Mouse (Mus musculus) liver, postnatal 0 days (tissue): ENCODE data around the gene Bcl6. TPM values are rescaled to one million over a fixed set of nuclear protein-coding genes. Genes with fewer than 3 reads are reported as not detected.
A peak's percentile ranks its signal among the peaks of the same experiment; 100 is the strongest.

ENCODE experiments used
- ATAC-seq: fragments of 200-750 bp; cut with Nextera tagmentation; 2 replicates; pipeline ENCODE4 v1.8.0; 2017; ENCODE audit warnings: mild to moderate bottlenecking, moderate library complexity
- DNase-seq: peaks from one replicate; pipeline ENCODE4 v3.0.0-alpha.2; 2016
- H3K27ac ChIP-seq: fragments of 300-500 bp; sonication (generic); 2 replicates; pipeline ENCODE4 v1.5.1; 2014; ENCODE audit warnings: antibody characterized with exemption, moderate library complexity, mild to moderate bottlenecking, low read depth
- H3K27me3 ChIP-seq: fragments of 300-500 bp; sonication (generic); 2 replicates; pipeline ENCODE4 v1.6.1; 2014; ENCODE audit warnings: low read length, control low read depth, mixed read lengths; ENCODE audit not compliant: insufficient read depth
- H3K36me3 ChIP-seq: fragments of 300-500 bp; sonication (generic); replicated peaks from 2 replicates; pipeline ENCODE4 v1.6.1; 2014; ENCODE audit warnings: mild to moderate bottlenecking, control low read depth, low read length, moderate library complexity, mixed read lengths; ENCODE audit not compliant: insufficient read depth
- H3K4me1 ChIP-seq: fragments of 300-500 bp; sonication (generic); 2 replicates; pipeline ENCODE4 v1.6.1; 2014; ENCODE audit warnings: antibody characterized with exemption, mild to moderate bottlenecking, control low read depth; ENCODE audit not compliant: insufficient read depth
- H3K4me2 ChIP-seq: fragments of 300-500 bp; sonication (generic); 2 replicates; pipeline ENCODE4 v1.6.1; 2014; ENCODE audit warnings: low read depth, mild to moderate bottlenecking, low read length, moderate library complexity, mixed read lengths
- H3K4me3 ChIP-seq: fragments of 300-500 bp; sonication (generic); 2 replicates; pipeline ENCODE4 v1.5.1; 2014; ENCODE audit warnings: low read depth, low read length
- H3K9ac ChIP-seq: fragments of 300-500 bp; sonication (generic); replicated peaks from 2 replicates; pipeline ENCODE4 v1.6.1; 2014; ENCODE audit warnings: mild to moderate bottlenecking, moderate library complexity
- H3K9me3 ChIP-seq: fragments of 300-500 bp; sonication (generic); 2 replicates; pipeline ENCODE4 v1.6.1; 2016; ENCODE audit warnings: mild to moderate bottlenecking, control low read depth, low read length, mixed read lengths
- CTCF ChIP-seq: sonication (generic); IDR thresholded peaks from 2 replicates; pipeline ENCODE4 v1.5.1; 2016; ENCODE audit warnings: antibody characterized with exemption, low read depth
- EP300 ChIP-seq: IDR thresholded peaks from 2 replicates; pipeline ENCODE4 v1.6.1; 2016; ENCODE audit warnings: antibody characterized with exemption, low read depth, mild to moderate bottlenecking
- WGBS: fragments of 180-500 bp; shearing (Covaris S2); extraction: QIAGEN DNeasy Blood & Tissue Kit; methylation state at CpG from one replicate; pipeline ENCODE4 v1.1.7; 2014; ENCODE audit not compliant: insufficient replicate concordance; 5-methylcytosine and 5-hydroxymethylcytosine counted together
- polyA plus RNA-seq: library from polyadenylated mRNA; unstranded; fragments of >200 nt; fragmentation: Nextera tagmentation; extraction: Ambion mirVana; gene quantifications from 2 replicates; pipeline ENCODE4 v1.2.1, GENCODE M21; 2015

Gene Bcl6
- 0.46 and 0.69 TPM in 2 replicates for polyA plus RNA-seq

- TF ChIP-seq EP300 (peak; percentile 86), CTCF (no peak)
Measured at GRCm38 (mm10) chr16:23988466-23989208, at the start of gene Bcl6, which contains the start of gene Gm37419. Bcl6 (minus strand) TSS chr16:23988852. Gm37419 (plus strand) TSS chr16:23988482.

GRCm38 (mm10) chr16:24036398-24036797 is 47.7 kb upstream of the Bcl6 start:
- H3K36me3 ChIP-seq: no peaks in the 10 kb centered on the region
- no peak overlapping the region for H3K27ac ChIP-seq
- no peak overlapping the region for H3K4me2 ChIP-seq
- WGBS: 84% methylated on average over 3 of the region's 3 CpGs
- H3K4me3 ChIP-seq: no peak overlapping the region
- H3K9me3 ChIP-seq: no peaks in the 10 kb centered on the region
- no peaks in the 10 kb centered on the region for H3K4me1 ChIP-seq
- no peak for ATAC-seq
- TF ChIP-seq EP300: no peak
- TF ChIP-seq CTCF: no peak
- H3K27me3 ChIP-seq: no peaks in the 10 kb centered on the region
- H3K9ac ChIP-seq: no peak overlapping the region
- no peak for DNase-seq

More at GRCm38 (mm10) chr16:23988466-23989208, at the start of gene Bcl6, which contains the start of gene Gm37419:
- no peaks in the 10 kb centered on the region for H3K27me3 ChIP-seq
- H3K27ac ChIP-seq: peak within 1 kb of the TSS; percentile 100
- ATAC-seq (peak; percentile 69), DNase-seq (peak; percentile 88)
- peaks cover 13% of the 10 kb centered on the region for H3K4me1 ChIP-seq
- H3K36me3 ChIP-seq: no peaks in the 10 kb centered on the region
- H3K9me3 ChIP-seq: no peaks in the 10 kb centered on the region
- peak within 1 kb of the TSS; percentile 98 for H3K9ac ChIP-seq
- peak within 1 kb of the TSS; percentile 78 for H3K4me3 ChIP-seq
- under 1% methylated on average over 68 of the region's 68 CpGs for WGBS
- peak within 1 kb of the TSS; percentile 80 for H3K4me2 ChIP-seq

GRCm38 (mm10) chr16:24035767-24036166 is 47.1 kb upstream of the Bcl6 start:
- no peaks in the 10 kb centered on the region for H3K4me1 ChIP-seq
- no peak overlapping the region for H3K4me3 ChIP-seq
- ATAC-seq: no peak
- TF ChIP-seq EP300: no peak
- TF ChIP-seq CTCF: no peak
- no peak overlapping the region for H3K9ac ChIP-seq
- H3K9me3 ChIP-seq: no peaks in the 10 kb centered on the region
- no peaks in the 10 kb centered on the region for H3K27me3 ChIP-seq
- no peak for DNase-seq
- H3K4me2 ChIP-seq: no peak overlapping the region
- H3K27ac ChIP-seq: no peak overlapping the region
- no peaks in the 10 kb centered on the region for H3K36me3 ChIP-seq

GRCm38 (mm10) chr16:24034450-24034849 is 45.8 kb upstream of the Bcl6 start:
- no peak for DNase-seq
- Histone ChIP-seq H3K36me3 (no peaks in the 10 kb centered on the region), H3K4me3 (no peak overlapping the region), H3K9me3 (no peaks in the 10 kb centered on the region), H3K4me2 (no peak overlapping the region), H3K27me3 (no peaks in the 10 kb centered on the region), H3K4me1 (no peaks in the 10 kb centered on the region), H3K27ac (peak overlapping the region; percentile 60), H3K9ac (no peak overlapping the region)
- peak; percentile 56 for ATAC-seq
- TF ChIP-seq EP300: no peak
- no peak for TF ChIP-seq CTCF
- 57% methylated on average over 2 of the region's 2 CpGs for WGBS

GRCm38 (mm10) chr16:24033259-24033658 is 44.6 kb upstream of the Bcl6 start:
- peak; percentile 29; the same call in 1 of the 2 replicates for ATAC-seq
- no peaks in the 10 kb centered on the region for H3K4me1 ChIP-seq
- 83% methylated on average over 5 of the region's 5 CpGs for WGBS
- no peaks in the 10 kb centered on the region for H3K9me3 ChIP-seq
- H3K36me3 ChIP-seq: no peaks in the 10 kb centered on the region
- no peak overlapping the region for H3K9ac ChIP-seq
- no peak for DNase-seq
- H3K27ac ChIP-seq: no peak overlapping the region
- no peak for TF ChIP-seq EP300
- TF ChIP-seq CTCF: no peak
- no peak overlapping the region for H3K4me3 ChIP-seq
- no peak overlapping the region for H3K4me2 ChIP-seq
- no peaks in the 10 kb centered on the region for H3K27me3 ChIP-seq

- no peak overlapping the region for H3K27ac ChIP-seq
- H3K36me3 ChIP-seq: no peaks in the 10 kb centered on the region
- H3K4me1 ChIP-seq: no peaks in the 10 kb centered on the region
- no peak overlapping the region for H3K4me2 ChIP-seq
- no peak overlapping the region for H3K4me3 ChIP-seq
- no peak for DNase-seq
- no peak for ATAC-seq
- H3K9me3 ChIP-seq: no peaks in the 10 kb centered on the region
- TF ChIP-seq CTCF: no peak
- no peak for TF ChIP-seq EP300
- 76% methylated on average over 2 of the region's 2 CpGs for WGBS
- H3K27me3 ChIP-seq: no peaks in the 10 kb centered on the region
- H3K9ac ChIP-seq: no peak overlapping the region
Measured at GRCm38 (mm10) chr16:24029965-24030672, 41.5 kb upstream of the Bcl6 start.
